Mouse (Mus musculus) liver, embryonic 15.5 days (tissue): ENCODE results near the gene Ranbp17. TPM values are rescaled to one million over a fixed set of nuclear protein-coding genes. Genes with fewer than 3 reads are reported as not detected.

ENCODE experiments used
- ATAC-seq: fragments of 200-750 bp; cut with Nextera tagmentation; 2 replicates; pipeline ENCODE4 v1.8.0; 2017; ENCODE audit warnings: moderate number of reproducible peaks, mild to moderate bottlenecking, moderate library complexity; ENCODE audit not compliant: insufficient read depth
- H3K27ac ChIP-seq: fragments of 300-500 bp; sonication (generic); replicated peaks from 2 replicates; pipeline ENCODE4 v1.5.1; 2015; ENCODE audit warnings: mild to moderate bottlenecking, inconsistent platforms
- H3K27me3 ChIP-seq: fragments of 300-500 bp; sonication (generic); 2 replicates; pipeline ENCODE4 v1.6.1; 2015; ENCODE audit warnings: mild to moderate bottlenecking, inconsistent platforms
- H3K36me3 ChIP-seq: fragments of 300-500 bp; sonication (generic); replicated peaks from 2 replicates; pipeline ENCODE4 v1.6.1; 2015; ENCODE audit warnings: moderate library complexity, mild to moderate bottlenecking, inconsistent platforms
- H3K4me1 ChIP-seq: fragments of 300-500 bp; sonication (generic); replicated peaks from 2 replicates; pipeline ENCODE4 v1.6.1; 2015; ENCODE audit warnings: inconsistent platforms
- H3K4me2 ChIP-seq: fragments of 300-500 bp; sonication (generic); 2 replicates; pipeline ENCODE4 v1.6.1; 2015; ENCODE audit warnings: moderate library complexity, mild to moderate bottlenecking, inconsistent platforms
- H3K4me3 ChIP-seq: fragments of 300-500 bp; sonication (generic); replicated peaks from 2 replicates; pipeline ENCODE4 v1.5.1; 2015; ENCODE audit warnings: mild to moderate bottlenecking, inconsistent platforms
- H3K9ac ChIP-seq: fragments of 300-500 bp; sonication (generic); 2 replicates; pipeline ENCODE4 v1.6.1; 2015; ENCODE audit warnings: moderate library complexity, mild to moderate bottlenecking, inconsistent platforms
- H3K9me3 ChIP-seq: fragments of 300-500 bp; sonication (generic); replicated peaks from 2 replicates; pipeline ENCODE4 v1.6.1; 2016; ENCODE audit warnings: inconsistent platforms
- WGBS: fragments of 180-500 bp; shearing (Covaris S2); methylation state at CpG from one replicate; pipeline ENCODE4 v1.1.7; 2015; ENCODE audit warnings: mixed read lengths; ENCODE audit not compliant: insufficient replicate concordance; 5-methylcytosine and 5-hydroxymethylcytosine counted together
- polyA plus RNA-seq: library from polyadenylated mRNA; unstranded; fragments of >200 nt; fragmentation: Nextera tagmentation; extraction: Ambion mirVana; gene quantifications from 2 replicates; pipeline ENCODE4 v1.2.1, GENCODE M21; 2015

The Ranbp17 gene
- polyA plus RNA-seq, 1 experiment from 2014 or later: 2.4 TPM

DNA sequence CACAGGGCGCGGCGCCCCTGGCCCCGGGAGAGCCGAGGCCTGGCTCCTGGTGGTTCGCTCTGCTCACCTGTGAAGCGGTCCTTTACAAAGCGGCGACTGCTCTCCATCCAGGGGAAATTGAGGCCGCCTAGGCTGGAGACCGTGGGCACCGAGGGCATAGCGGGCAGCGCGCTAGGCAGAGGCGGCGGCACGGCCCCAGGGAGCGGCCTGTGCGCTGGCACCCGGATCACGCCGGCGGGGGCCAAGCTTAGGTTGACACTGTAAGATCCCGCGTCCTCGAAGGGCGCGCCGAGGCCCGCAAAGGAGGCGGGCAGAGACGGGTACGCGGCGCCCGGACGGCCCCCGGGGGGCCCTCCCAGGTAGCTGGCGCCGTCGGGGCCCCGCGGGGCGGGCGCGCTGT is 310.6 kb downstream of the Ranbp17 start:
- WGBS: 2% methylated on average over 46 of the region's 47 CpGs
- Histone ChIP-seq H3K36me3 (no peaks in the 10 kb centered on the region), H3K9me3 (no peaks in the 10 kb centered on the region), H3K27ac (no peak overlapping the region), H3K27me3 (peaks cover 100% of the 10 kb centered on the region), H3K9ac (no peak overlapping the region), H3K4me2 (peak overlapping the region; percentile 20), H3K4me1 (peaks cover 24% of the 10 kb centered on the region), H3K4me3 (peak overlapping the region; percentile 9; the same call in 1 of the 2 replicates)
- ATAC-seq: no peak

GRCm38 (mm10) chr11:33202296-33202695 is 311.2 kb downstream of the Ranbp17 start:
- Histone ChIP-seq H3K4me1 (peaks cover 24% of the 10 kb centered on the region), H3K27me3 (peaks cover 100% of the 10 kb centered on the region), H3K27ac (no peak overlapping the region), H3K9ac (no peak overlapping the region), H3K4me2 (no peak overlapping the region), H3K36me3 (no peaks in the 10 kb centered on the region), H3K9me3 (no peaks in the 10 kb centered on the region), H3K4me3 (no peak overlapping the region)
- ATAC-seq: no peak
- 1% methylated on average over 37 of the region's 37 CpGs for WGBS

GRCm38 (mm10) chr11:33201626-33202010 is 311.9 kb downstream of the Ranbp17 start:
- no peak overlapping the region for H3K27ac ChIP-seq
- WGBS: 4% methylated on average over 19 of the region's 19 CpGs
- H3K4me3 ChIP-seq: no peak overlapping the region
- no peak for ATAC-seq
- H3K4me2 ChIP-seq: peak overlapping the region; percentile 40; the same call in 1 of the 2 replicates
- peaks cover 100% of the 10 kb centered on the region for H3K27me3 ChIP-seq
- no peak overlapping the region for H3K9ac ChIP-seq
- no peaks in the 10 kb centered on the region for H3K36me3 ChIP-seq
- no peaks in the 10 kb centered on the region for H3K9me3 ChIP-seq
- H3K4me1 ChIP-seq: peaks cover 24% of the 10 kb centered on the region

GRCm38 (mm10) chr11:33200764-33201625 is 312.6 kb downstream of the Ranbp17 start:
- Histone ChIP-seq H3K4me3 (peak overlapping the region; percentile 15; the same call in 1 of the 2 replicates), H3K4me1 (peaks cover 24% of the 10 kb centered on the region), H3K27me3 (peaks cover 100% of the 10 kb centered on the region), H3K9me3 (no peaks in the 10 kb centered on the region), H3K27ac (no peak overlapping the region), H3K4me2 (peak overlapping the region; percentile 40), H3K36me3 (no peaks in the 10 kb centered on the region), H3K9ac (no peak overlapping the region)
- no peak for ATAC-seq
- 1% methylated on average over 76 of the region's 76 CpGs for WGBS

DNA sequence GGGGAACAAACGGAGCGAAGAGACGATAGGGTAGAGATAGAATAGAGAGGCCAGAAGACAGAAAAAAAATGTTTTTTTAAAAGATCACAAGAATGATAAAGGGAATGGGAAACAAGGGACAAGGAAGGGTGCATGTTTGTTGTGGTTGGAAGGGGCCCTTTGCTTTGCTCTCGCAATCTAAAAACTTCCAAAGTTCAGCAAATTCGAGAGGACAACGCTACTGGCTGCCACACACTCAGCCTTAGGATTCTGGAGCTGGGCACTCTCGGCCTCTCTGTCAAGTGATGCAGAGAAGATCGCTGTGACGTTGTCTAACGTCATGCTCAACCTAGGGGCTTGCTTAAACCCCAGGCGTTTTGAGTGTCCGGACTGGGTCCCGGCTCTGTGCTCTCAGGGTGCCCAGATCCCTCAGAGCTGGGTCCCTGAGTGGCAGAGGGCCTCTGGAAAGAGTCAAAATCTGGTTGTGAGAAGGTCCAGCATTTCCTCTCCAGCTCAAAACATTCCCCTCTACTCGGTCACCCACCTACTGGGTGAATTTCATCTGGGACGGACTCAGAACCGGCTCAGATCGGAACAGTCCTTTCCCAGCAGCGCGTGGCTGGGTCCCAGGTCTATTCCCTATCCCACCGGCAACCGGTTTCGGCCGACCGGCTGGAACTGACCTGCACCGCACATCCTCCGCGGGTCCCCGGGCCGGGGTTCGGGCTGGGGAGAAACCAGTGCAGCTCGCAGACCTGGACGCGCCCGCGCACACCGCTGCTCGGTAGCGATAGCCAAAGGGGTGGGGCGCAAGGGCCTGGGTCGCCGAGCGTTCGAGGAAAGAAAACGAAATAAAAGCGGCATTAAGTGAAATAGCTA is 313.4 kb downstream of the Ranbp17 start:
- H3K27ac ChIP-seq: no peak overlapping the region
- peaks cover 24% of the 10 kb centered on the region for H3K4me1 ChIP-seq
- peak overlapping the region; percentile 40 for H3K4me2 ChIP-seq
- peak overlapping the region; percentile 15; the same call in 1 of the 2 replicates for H3K4me3 ChIP-seq
- ATAC-seq: no peak
- peaks cover 100% of the 10 kb centered on the region for H3K27me3 ChIP-seq
- under 1% methylated on average over 45 of the region's 45 CpGs for WGBS
- no peak overlapping the region for H3K9ac ChIP-seq
- H3K36me3 ChIP-seq: no peaks in the 10 kb centered on the region
- H3K9me3 ChIP-seq: no peaks in the 10 kb centered on the region

- peaks cover 97% of the 10 kb centered on the region for H3K27me3 ChIP-seq
- no peak overlapping the region for H3K27ac ChIP-seq
- peaks cover 24% of the 10 kb centered on the region for H3K4me1 ChIP-seq
- ATAC-seq: no peak
- WGBS: 6% methylated on average over 15 of the region's 15 CpGs
- H3K9ac ChIP-seq: no peak overlapping the region
- H3K4me2 ChIP-seq: no peak overlapping the region
- no peaks in the 10 kb centered on the region for H3K36me3 ChIP-seq
- H3K9me3 ChIP-seq: no peaks in the 10 kb centered on the region
- no peak overlapping the region for H3K4me3 ChIP-seq
Measured at GRCm38 (mm10) chr11:33199117-33199514, 314.4 kb downstream of the Ranbp17 start.

DNA sequence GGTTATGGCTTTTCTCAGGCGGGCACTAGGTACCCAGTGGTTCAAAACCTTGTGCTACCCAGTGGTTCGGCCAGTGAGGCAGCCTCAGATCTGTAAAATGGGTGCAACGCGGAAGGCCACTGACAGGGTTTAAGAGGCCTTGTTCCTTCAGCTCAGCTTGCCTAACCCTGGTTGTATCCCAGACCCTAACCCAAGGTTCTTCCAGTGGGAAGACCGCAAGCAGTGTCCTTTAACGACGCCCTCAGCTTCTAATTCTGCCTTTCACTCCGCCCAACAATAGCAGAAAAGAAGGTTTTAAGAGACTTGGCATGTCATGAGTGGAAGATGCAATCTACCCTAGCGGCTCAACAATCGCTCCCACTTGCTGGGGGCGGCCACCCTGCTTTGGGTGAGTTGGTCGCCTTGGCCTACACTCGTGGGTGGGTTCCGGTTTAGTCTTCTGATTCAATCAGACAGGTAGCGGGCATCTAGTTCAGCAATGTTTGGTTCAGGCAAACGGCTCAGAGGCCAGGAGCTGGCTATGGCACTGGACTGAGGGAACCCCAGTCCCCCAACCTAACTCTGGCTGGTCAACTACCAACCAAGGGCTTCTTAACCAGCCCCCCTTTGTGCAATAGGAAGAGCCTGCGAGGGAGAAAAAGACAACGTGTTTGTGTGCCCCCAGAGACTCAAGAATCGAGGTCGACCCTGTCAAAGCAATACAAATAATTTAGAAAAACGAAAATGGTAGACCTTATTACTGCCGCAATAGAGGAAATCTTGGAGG is 315.0 kb downstream of the Ranbp17 start:
- H3K4me1 ChIP-seq: peaks cover 22% of the 10 kb centered on the region
- 20% methylated on average over 22 of the region's 22 CpGs for WGBS
- no peaks in the 10 kb centered on the region for H3K36me3 ChIP-seq
- no peak overlapping the region for H3K4me3 ChIP-seq
- no peak for ATAC-seq
- H3K4me2 ChIP-seq: no peak overlapping the region
- peaks cover 97% of the 10 kb centered on the region for H3K27me3 ChIP-seq
- H3K27ac ChIP-seq: no peak overlapping the region
- no peak overlapping the region for H3K9ac ChIP-seq
- no peaks in the 10 kb centered on the region for H3K9me3 ChIP-seq

DNA sequence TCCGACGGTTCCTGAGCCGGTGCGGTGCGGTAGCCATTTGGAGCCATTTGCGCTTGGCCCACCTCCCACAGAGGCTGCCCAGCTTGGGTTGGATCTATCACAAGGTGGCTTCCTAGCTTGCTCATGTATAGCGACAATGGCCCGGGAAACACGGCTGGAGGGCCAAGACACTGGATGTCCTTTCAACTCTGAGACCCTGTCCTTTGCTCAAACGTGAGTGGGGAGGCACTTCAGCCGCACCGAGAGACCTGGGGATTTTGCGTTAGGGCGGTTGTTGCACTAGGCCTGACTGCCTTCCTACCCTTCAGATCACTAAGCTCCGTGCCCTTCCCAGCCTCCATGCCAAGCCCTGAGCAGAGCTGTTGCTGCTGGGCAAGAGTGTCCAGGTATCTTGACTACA is 315.9 kb downstream of the Ranbp17 start:
- no peak for ATAC-seq
- H3K9ac ChIP-seq: no peak overlapping the region
- H3K27ac ChIP-seq: no peak overlapping the region
- WGBS: 21% methylated on average over 15 of the region's 15 CpGs
- H3K27me3 ChIP-seq: peaks cover 97% of the 10 kb centered on the region
- H3K9me3 ChIP-seq: no peaks in the 10 kb centered on the region
- H3K4me1 ChIP-seq: peaks cover 15% of the 10 kb centered on the region
- H3K36me3 ChIP-seq: no peaks in the 10 kb centered on the region
- H3K4me2 ChIP-seq: no peak overlapping the region
- H3K4me3 ChIP-seq: no peak overlapping the region

- H3K4me3 ChIP-seq: no peak overlapping the region
- no peak overlapping the region for H3K27ac ChIP-seq
- H3K9me3 ChIP-seq: no peaks in the 10 kb centered on the region
- H3K4me2 ChIP-seq: no peak overlapping the region
- no peak overlapping the region for H3K9ac ChIP-seq
- ATAC-seq: no peak
- H3K4me1 ChIP-seq: peaks cover 15% of the 10 kb centered on the region
- WGBS: 33% methylated on average over 13 of the region's 13 CpGs
- H3K27me3 ChIP-seq: peaks cover 94% of the 10 kb centered on the region
- H3K36me3 ChIP-seq: no peaks in the 10 kb centered on the region
Measured at GRCm38 (mm10) chr11:33197133-33197514, 316.4 kb downstream of the Ranbp17 start.

DNA sequence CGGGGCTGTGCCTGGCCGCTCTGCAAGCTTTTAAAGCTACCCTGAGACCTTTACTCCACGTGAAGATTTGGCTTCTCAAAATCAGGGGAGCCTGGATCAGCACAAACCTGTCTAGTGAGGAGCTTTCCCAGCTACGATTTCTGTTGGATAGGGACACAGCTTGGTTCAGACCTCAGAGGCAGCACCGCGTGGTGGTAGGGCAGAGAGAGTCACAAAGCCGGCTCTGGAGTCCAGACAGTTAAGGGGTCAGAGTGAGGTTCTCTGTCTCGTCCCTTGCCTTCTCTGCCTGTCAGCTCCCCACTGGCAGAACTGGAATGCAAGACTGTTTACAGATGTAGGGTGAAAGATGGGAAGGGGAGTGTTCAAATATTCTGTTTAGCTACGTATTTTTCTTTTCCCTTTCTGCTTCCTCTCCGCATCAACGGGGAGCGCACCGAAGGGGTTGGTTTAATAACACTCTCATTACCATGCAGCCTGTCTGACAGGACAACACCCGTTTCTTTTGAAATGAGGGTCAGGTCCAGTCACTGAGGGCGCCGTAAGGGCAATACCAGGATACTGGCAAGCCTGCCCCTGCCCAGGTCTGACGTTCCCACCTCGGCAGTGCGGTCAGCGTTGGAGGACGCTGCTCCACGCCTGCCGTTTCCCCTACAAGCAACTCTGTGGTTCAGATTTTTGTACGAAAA is 317.0 kb downstream of the Ranbp17 start:
- H3K36me3 ChIP-seq: no peaks in the 10 kb centered on the region
- no peak overlapping the region for H3K27ac ChIP-seq
- ATAC-seq: no peak
- peaks cover 93% of the 10 kb centered on the region for H3K27me3 ChIP-seq
- H3K9ac ChIP-seq: no peak overlapping the region
- WGBS: 10% methylated on average over 24 of the region's 24 CpGs
- peaks cover 13% of the 10 kb centered on the region for H3K4me1 ChIP-seq
- H3K4me2 ChIP-seq: no peak overlapping the region
- no peaks in the 10 kb centered on the region for H3K9me3 ChIP-seq
- H3K4me3 ChIP-seq: no peak overlapping the region
